Mouse (Mus musculus) adrenal gland, postnatal 25 days (tissue): Measurements from ENCODE around the gene Dnajb3. TPM values are rescaled to one million over a fixed set of nuclear protein-coding genes. Genes with fewer than 3 reads are reported as not detected.
"Not testable (repeated sequence)": the region's sequence is repeated elsewhere in the genome, so short reads cannot be mapped to it uniquely, and the experiment has no call there.

ENCODE experiments used
- DNase-seq: peaks from one replicate; pipeline ENCODE4 v3.0.0; 2021; ENCODE audit warnings: mixed read lengths
- total RNA-seq: library from RNA; stranded (reverse); gene quantifications from 2 replicates; pipeline ENCODE4 v1.2.3, GENCODE M21; 2021

Gene Dnajb3
- total RNA-seq, 1 experiment from 2014 or later: 5.9 TPM

GRCm38 (mm10) chr1:88231803-88232499 lies 26.4 kb upstream of the Dnajb3 start:
- DNase-seq: no peak

DNA sequence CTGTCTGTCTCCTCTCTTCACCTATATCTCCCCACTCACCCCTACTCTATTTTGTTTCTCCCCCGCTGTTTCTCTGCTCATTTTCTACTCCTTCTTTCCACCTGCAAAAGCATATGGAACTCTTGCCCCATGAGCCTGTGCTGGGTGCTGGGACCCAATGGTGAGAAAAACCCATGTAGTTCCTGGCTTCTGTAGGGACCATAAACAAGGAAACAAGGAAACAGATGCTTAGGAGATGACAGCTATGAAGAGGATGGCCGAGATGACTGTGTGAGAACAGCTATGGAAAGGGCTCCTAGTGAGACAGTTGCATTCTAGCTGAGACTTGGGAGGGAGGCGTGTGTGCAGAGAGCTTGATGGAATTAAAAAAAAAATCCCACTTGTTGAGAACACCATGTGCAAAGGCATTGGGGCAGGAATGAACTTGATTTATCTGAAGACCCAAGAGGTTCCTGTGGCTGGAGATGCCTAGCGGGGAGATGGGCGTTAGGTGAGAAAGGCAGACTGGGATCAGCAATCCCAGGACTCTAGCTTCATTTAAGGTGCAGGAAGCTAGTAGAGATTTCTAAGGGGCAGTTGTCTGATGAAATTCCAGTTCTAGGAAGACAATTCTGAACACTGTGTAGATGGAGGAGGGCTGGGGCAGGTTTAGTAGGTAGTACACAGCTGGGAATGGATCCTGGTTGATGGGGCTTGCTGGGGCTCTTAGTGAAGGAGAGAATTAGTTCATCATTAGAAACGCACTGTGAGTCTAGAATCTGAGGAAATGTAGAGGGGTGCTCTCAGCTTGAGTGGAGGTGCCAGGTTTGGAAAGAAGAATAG lies 25.6 kb upstream of the Dnajb3 start:
- no peak for DNase-seq

DNA sequence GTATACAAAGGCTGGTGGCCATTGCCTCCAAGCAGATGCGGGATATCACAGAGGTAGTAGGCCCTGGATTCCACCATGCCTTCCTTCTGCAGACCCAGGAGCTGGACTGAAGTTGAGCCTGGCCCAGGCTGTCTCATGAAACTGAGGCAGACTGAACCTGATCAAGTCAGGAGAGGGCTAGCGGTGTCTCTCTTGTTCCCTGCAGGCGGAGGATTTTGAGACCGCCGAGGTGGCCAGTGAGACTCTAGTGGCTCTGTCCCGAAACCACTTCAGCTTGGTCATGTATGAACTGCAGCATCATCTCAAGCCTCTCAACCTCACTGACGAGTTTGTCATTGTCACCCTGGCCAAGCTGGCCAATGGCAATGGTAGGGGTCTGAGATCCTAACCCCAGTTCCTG lies 24.8 kb upstream of the Dnajb3 start:
- no peak for DNase-seq

GRCm38 (mm10) chr1:88229986-88230385 lies 24.4 kb upstream of the Dnajb3 start:
- DNase-seq: no peak

DNA sequence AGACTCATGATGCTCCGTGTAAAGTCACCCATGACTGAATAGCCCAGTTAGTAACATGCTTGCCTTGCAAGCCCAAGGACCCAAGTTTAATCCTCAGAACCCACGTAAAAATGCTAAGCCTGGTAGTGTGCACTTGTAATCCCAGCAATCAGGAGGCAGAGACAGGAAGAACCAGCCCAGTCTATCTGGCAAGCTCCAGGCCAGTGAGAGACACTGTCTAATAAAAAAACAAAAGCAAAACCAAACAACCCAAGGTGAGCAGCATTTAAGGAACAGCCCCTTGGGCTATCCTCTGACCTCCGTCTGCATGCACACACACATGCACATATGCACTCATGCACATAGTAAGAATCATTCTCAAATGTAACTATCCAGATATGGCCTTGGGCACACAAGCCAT lies 24.0 kb upstream of the Dnajb3 start:
- DNase-seq: no peak

DNA sequence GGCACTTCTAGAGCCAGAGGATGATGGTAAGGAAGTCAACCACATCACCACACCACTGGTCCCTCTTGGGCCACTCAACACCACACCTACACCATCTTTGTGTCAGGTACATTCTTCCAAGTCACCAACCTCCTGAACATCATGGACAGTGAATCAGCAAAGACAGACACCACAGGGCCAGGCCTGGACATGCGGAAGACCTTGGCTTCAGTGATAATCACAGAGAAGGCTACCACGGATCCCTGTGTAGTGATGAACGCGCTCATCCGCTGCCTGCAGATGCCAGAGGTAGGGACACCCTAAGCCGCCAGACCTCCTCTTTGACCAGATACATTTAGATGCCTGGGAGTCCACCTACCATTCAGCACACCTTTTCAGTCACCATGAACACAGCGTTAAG lies 22.5 kb upstream of the Dnajb3 start:
- DNase-seq: no peak

DNA sequence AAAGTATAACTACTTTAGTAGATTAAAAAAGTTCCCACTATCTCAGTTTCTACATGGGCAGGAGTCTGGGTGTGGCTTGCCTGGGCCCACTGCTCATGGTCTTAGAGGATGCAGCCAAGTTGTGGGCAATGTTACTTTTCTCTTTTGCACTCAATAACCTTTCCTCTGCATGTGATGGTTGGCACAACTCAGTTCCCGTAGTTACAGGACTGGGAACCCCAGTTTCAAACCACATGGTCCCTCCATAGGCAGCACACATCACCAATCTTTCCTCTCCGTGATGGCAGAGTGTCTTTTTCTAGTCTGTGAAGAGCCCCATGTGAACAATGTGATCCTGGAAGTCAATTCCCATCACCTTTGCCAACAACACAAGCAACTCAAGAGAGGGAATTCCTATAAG lies 21.9 kb upstream of the Dnajb3 start:
- no peak for DNase-seq

DNA sequence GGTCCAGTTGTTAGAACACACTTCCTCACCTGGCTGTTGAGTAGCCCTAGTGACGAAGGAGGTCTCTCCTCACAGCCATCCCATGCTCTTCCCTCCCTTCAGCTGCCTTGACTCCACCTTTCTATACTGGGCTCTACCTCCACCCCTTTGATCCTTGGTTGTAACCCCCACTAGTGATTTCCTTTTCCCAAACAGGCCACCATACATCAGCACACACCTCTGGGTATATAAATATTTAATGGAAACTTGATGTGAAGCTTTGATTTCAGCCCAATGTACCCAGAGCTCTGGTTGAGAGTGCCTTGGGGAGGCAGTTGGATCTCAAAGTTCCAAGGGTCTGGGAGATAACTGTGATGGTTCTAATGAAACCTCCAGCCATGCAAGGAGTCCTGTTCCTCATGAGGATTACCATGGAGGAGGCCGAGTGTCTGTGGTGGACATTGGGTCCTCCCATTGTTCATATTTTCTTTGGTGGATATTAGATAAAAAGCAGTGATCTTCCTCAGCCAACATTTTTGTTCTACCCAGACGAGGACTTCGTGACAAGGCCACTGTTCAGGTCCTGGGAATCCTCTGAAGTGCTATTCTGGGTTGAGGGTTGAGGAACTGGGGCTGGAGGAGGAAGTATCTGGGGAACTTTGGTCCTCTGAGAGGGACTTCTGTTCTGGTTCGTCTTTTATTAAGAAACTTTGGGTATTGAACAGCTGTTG lies 21.2 kb upstream of the Dnajb3 start, which contains the start of gene Mroh2a:
Gene Mroh2a, plus strand, starts transcription at position 317 of the 710 bp plus-strand sequence.
- no peak for DNase-seq

GRCm38 (mm10) chr1:88225741-88226140 lies 20.2 kb upstream of the Dnajb3 start:
- DNase-seq: no peak

DNA sequence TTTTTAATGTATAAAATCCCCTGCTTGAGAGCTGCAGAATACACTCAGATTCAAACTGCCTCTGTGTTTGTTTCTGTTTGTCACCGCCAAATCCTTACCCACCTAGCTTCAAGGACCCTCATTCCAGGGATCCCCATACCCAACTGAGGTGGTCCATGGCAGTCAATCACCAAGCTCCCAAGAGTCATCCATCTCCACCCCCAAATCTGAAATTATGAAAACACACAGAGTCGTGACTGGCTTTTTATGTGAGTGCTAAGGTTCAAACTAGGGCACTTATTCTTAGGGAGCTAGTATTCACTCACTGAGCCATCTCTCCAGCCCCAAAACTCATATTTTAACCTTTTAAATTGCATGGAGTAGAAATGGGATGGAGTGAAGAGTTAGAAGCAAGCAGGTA lies 19.7 kb upstream of the Dnajb3 start:
- DNase-seq: not testable (repeated sequence)

GRCm38 (mm10) chr1:88224029-88224776 lies 18.6 kb upstream of the Dnajb3 start:
- DNase-seq: no peak

DNA sequence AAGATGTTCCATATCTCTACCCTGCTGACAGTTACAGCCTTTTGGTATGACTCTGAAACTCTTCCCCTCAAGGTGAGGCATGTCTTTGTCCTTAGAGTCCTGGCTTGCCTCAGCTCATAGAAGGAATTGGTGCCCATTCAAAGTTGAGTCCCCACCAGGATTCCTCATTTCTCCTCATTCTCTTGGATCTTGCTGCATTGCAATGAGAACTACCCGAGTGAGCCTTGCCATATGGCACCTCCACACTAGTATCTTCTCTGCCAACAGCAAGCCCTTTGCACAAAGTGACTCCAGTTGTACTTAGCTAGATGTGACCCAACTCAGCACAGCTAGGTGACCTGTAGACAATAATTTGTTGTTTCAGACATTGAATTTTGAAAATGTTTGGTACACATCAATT lies 18.0 kb upstream of the Dnajb3 start:
- no peak for DNase-seq

DNA sequence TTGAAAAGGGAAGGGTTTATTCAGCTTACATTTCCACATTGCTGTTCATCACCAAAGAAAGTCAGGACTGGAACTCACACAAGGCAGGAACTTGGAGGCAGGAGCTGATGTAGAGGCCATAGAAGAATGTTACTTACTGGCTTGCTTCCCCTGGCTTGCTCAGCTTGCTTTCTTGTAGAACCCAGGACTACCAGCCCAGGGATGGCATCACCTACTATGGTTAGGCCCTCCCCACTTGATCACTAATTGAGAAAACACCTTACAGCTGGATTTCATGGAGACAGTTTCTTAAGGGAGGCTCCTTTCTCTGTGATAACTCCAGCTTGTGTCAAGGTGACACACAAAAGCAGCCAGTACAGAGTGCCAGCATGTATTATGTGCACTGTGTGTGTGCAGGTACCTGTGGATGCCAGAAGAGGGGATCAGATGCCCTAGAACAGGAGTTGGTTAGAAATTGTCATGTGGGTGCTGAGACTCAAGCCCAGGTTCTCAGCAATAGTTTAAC lies 17.5 kb upstream of the Dnajb3 start:
- DNase-seq: not testable (repeated sequence)

GRCm38 (mm10) chr1:88222216-88222615 lies 16.6 kb upstream of the Dnajb3 start:
- no peak for DNase-seq

DNA sequence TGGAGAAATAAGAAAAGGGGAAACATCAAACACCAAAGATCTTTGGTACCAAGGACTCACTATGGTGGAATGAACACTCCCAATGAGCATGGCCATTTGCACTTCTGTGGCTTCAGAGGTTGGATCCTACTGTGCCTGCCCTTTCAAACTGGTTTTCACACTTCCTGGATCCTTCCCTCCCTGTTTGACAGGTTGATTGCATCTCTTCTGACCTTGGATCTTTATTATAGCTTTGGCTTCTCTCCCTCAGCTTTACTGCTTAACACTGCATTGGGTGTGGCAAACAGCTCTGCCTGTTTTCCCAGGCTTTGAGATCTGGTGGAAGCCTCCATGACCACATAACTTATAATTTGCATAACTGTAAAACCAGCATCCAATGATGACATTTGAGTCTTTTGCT lies 14.8 kb upstream of the Dnajb3 start:
- DNase-seq: no peak

GRCm38 (mm10) chr1:88219054-88219453 lies 13.5 kb upstream of the Dnajb3 start:
- DNase-seq: no peak

GRCm38 (mm10) chr1:88218591-88218990 lies 13.0 kb upstream of the Dnajb3 start:
- no peak for DNase-seq

GRCm38 (mm10) chr1:88218051-88218450 lies 12.5 kb upstream of the Dnajb3 start:
- no peak for DNase-seq

DNA sequence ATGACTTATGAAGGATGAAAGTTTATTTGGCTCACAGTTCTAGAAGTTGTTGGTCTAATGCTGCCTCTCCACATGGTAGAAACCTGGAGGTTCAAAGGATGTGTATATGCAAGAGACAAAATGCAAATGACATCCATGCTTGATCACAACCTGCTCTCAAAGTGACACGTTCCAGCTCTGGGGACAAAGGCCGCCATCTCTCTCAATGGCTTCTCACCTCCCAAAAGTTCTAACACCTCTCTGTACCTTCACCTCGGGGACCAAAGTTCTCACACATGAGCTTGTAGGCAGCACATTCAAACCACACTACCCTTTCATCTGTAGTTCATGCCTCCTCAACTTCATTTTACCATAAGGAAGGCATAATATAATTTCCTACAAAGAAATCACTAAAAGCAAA lies 12.0 kb upstream of the Dnajb3 start:
- no peak for DNase-seq

GRCm38 (mm10) chr1:88217144-88217543 lies 11.6 kb upstream of the Dnajb3 start:
- no peak for DNase-seq

DNA sequence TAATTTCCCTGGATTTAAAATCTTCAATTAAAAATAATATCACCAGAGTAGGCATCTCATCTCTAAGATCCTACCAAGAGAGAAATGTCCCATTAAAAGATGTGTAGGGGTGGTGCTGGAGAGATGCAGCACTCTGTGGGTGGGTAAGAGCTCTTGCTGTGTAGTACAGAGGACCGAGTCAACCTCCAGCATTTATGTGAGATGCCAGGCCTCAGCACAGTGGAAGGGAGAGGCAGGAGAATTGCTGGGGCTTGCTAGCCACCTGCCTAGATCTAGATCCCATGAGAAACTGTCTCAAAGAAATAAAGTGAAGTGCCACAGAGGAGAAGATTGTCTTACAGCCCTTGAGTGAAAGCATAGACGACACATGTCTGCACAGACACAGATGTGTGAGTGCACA lies 11.0 kb upstream of the Dnajb3 start:
- DNase-seq: no peak
